Mouse (Mus musculus) CH12.LX (cell line): Measurements from ENCODE around the gene Ifi205. TPM values are rescaled to one million over a fixed set of nuclear protein-coding genes. Genes with fewer than 3 reads are reported as not detected.

Source experiments
- DNase-seq: peaks from one replicate; pipeline ENCODE4 v3.0.0-alpha.2; 2013; ENCODE audit errors: extremely low read depth
- H3K27ac ChIP-seq: 2 replicates; pipeline ENCODE4 v1.5.1; 2012; ENCODE audit warnings: low read depth, mild to moderate bottlenecking, control low read depth, moderate library complexity; ENCODE audit not compliant: insufficient read depth
- H3K27me3 ChIP-seq: replicated peaks from 2 replicates; pipeline ENCODE3; 2012; ENCODE audit warnings: inconsistent platforms
- H3K36me3 ChIP-seq, 2 experiments: replicated peaks in 1 of 2; 2 replicates each; pipeline versions ENCODE3 to v1.6.1; 2012; ENCODE audit warnings: inconsistent platforms in 1 of 2, low read length in 1 of 2, mild to moderate bottlenecking in 1 of 2, mixed read lengths in 1 of 2, moderate library complexity in 1 of 2; ENCODE audit not compliant: control insufficient read depth in 1 of 2, insufficient read depth in 1 of 2
- H3K4me1 ChIP-seq, 2 experiments: 2 replicates each; pipeline ENCODE4 v1.6.1; 2012; ENCODE audit warnings: inconsistent platforms in 1 of 2, moderate library complexity in 1 of 2; ENCODE audit not compliant: insufficient read depth in 2 of 2, control insufficient read depth in 1 of 2
- H3K4me2 ChIP-seq: 2 replicates; pipeline ENCODE4 v1.6.1; 2012; ENCODE audit warnings: low read depth, mild to moderate bottlenecking, control low read depth; ENCODE audit not compliant: poor library complexity, insufficient read depth, severe bottlenecking
- H3K4me3 ChIP-seq, 3 experiments: fragments of 150-350 bp in 1 of 3; sonication (generic) in 1 of 3; replicated peaks in 1 of 3; 2 replicates each; pipeline versions ENCODE3 to v1.5.1; 2011 to 2012; ENCODE audit warnings: low read depth in 2 of 3, low read length in 2 of 3, mild to moderate bottlenecking in 2 of 3, moderate library complexity in 2 of 3, control low read depth in 1 of 3, improper control_type of control experiment in 1 of 3, inconsistent platforms in 1 of 3, mixed read lengths in 1 of 3; ENCODE audit not compliant: poor library complexity in 1 of 3
- H3K79me2 ChIP-seq: replicated peaks from 2 replicates; pipeline ENCODE4 v1.6.1; 2012; ENCODE audit warnings: mild to moderate bottlenecking, moderate library complexity; ENCODE audit not compliant: control insufficient read depth, poor library complexity, insufficient read depth, severe bottlenecking; ENCODE audit errors: extremely low read depth
- H3K9ac ChIP-seq: 2 replicates; pipeline ENCODE4 v1.6.1; 2012; ENCODE audit warnings: low read depth, mild to moderate bottlenecking, control low read depth, moderate library complexity; ENCODE audit not compliant: insufficient read depth
- H3K9me3 ChIP-seq: replicated peaks from 2 replicates; pipeline ENCODE3; 2012; ENCODE audit warnings: low read length, inconsistent platforms, mixed read lengths
- CTCF ChIP-seq, 2 experiments: IDR thresholded peaks in 1 of 2; conservative IDR thresholded peaks in 1 of 2; 2 replicates each; pipeline ENCODE4 v1.5.1; 2011 to 2012; ENCODE audit warnings: low read depth in 2 of 2, low read length in 2 of 2, improper control_type of control experiment in 1 of 2, inconsistent platforms in 1 of 2, mild to moderate bottlenecking in 1 of 2, moderate library complexity in 1 of 2
- ELF1 ChIP-seq: IDR thresholded peaks from 2 replicates; pipeline ENCODE4 v1.6.1; 2014; ENCODE audit warnings: low read depth, mild to moderate bottlenecking, inconsistent platforms, low read length, improper control_type of control experiment
- ETS1 ChIP-seq: conservative IDR thresholded peaks from 2 replicates; pipeline ENCODE4 v1.6.1; 2012; ENCODE audit warnings: low read depth, mild to moderate bottlenecking, inconsistent platforms, low read length, improper control_type of control experiment, moderate library complexity
- HCFC1 ChIP-seq: IDR thresholded peaks from 2 replicates; pipeline ENCODE4 v1.6.1; 2012; ENCODE audit warnings: low read depth, mild to moderate bottlenecking, inconsistent platforms, low read length, improper control_type of control experiment
- IRF4 ChIP-seq: IDR thresholded peaks from 2 replicates; pipeline ENCODE4 v1.6.1; 2014; ENCODE audit warnings: low read depth, mild to moderate bottlenecking, inconsistent platforms, low read length, improper control_type of control experiment
- KAT2A ChIP-seq: IDR thresholded peaks from 2 replicates; pipeline ENCODE4 v1.6.1; 2012; ENCODE audit warnings: low read length, improper control_type of control experiment, inconsistent platforms; ENCODE audit not compliant: insufficient replicate concordance
- MAX ChIP-seq: IDR thresholded peaks from 2 replicates; pipeline ENCODE4 v1.6.1; 2011; ENCODE audit warnings: low read length, improper control_type of control experiment
- MAZ ChIP-seq: IDR thresholded peaks from 2 replicates; pipeline ENCODE4 v1.6.1; 2012; ENCODE audit warnings: low read depth, mild to moderate bottlenecking, inconsistent platforms, low read length, improper control_type of control experiment, moderate library complexity
- MYC ChIP-seq: IDR thresholded peaks from 2 replicates; pipeline ENCODE4 v1.6.1; 2011; ENCODE audit warnings: low read depth, mild to moderate bottlenecking, improper control_type of control experiment, low read length
- RAD21 ChIP-seq: IDR thresholded peaks from 2 replicates; pipeline ENCODE4 v1.6.1; 2011; ENCODE audit warnings: low read depth, mild to moderate bottlenecking, low read length, improper control_type of control experiment, moderate library complexity
- RCOR1 ChIP-seq: conservative IDR thresholded peaks from 2 replicates; pipeline ENCODE4 v1.6.1; 2012; ENCODE audit warnings: low read depth, mild to moderate bottlenecking, inconsistent platforms, low read length, improper control_type of control experiment
- TBP ChIP-seq: conservative IDR thresholded peaks from 2 replicates; pipeline ENCODE4 v1.6.1; 2011; ENCODE audit warnings: low read depth, low read length, improper control_type of control experiment
- UBTF ChIP-seq: IDR thresholded peaks from 2 replicates; pipeline ENCODE4 v1.6.1; 2012; ENCODE audit warnings: low read depth, mild to moderate bottlenecking, inconsistent platforms, low read length, improper control_type of control experiment, moderate library complexity
- ZKSCAN1 ChIP-seq: IDR thresholded peaks from 2 replicates; pipeline ENCODE4 v1.6.1; 2012; ENCODE audit warnings: low read depth, inconsistent platforms, low read length, improper control_type of control experiment, borderline replicate concordance
- dilution Hi-C: fragments of 300-500 bp; cut with MboI; formaldehyde crosslinking; loops from 2 replicates; pipeline ENCODE4 v1.14.3; 2020; ENCODE audit warnings: low sequenced_read_pairs; ENCODE audit not compliant: extremely low pct_unique_long_range_greater_than_20kb, extremely low pct_ligation_motif_present
- in situ Hi-C: fragments of 300-500 bp; cut with MboI; formaldehyde crosslinking; loops from 3 replicates; pipeline ENCODE4 v1.14.3; 2019; ENCODE audit warnings: low sequenced_read_pairs, low pct_ligation_motif_present, low pct_unique_long_range_greater_than_20kb, mixed read lengths
- polyA plus RNA-seq: library from polyadenylated mRNA; unstranded; fragments of >175 nt; gene quantifications from 2 replicates; pipeline ENCODE4 v1.2.1, GENCODE M21; 2012; ENCODE audit warnings: low read depth; ENCODE audit not compliant: insufficient read length
- total RNA-seq, 2 experiments: library from RNA; depleted of rRNA; stranded (reverse); fragments of 300-350 nt in 1 of 2; fragments of >200 nt in 1 of 2; gene quantifications; 2 replicates each; pipeline ENCODE4 v1.2.3; 2012 to 2014

Gene Ifi205
- 0.13 and 0.17 TPM in 2 replicates for total RNA-seq (2012; rRNA removed)
- total RNA-seq (2014; rRNA removed): 0.35 and 0.45 TPM in 2 replicates
- 0.17 and 0.45 TPM in 2 replicates for polyA plus RNA-seq

- dilution Hi-C loops: no loop called here
- TF ChIP-seq MAZ (no peak), UBTF (no peak), RAD21 (no peak)
- no peaks in the 10 kb centered on the region for H3K9me3 ChIP-seq
- no peak for DNase-seq
- H3K36me3 ChIP-seq: no peaks in the 10 kb centered on the region
- no peak within 1 kb of the TSS for H3K9ac ChIP-seq
- no peaks in the 10 kb centered on the region for H3K27me3 ChIP-seq
- H3K79me2 ChIP-seq: no peaks in the 10 kb centered on the region
- in situ Hi-C loops: no loop called here
- no peak within 1 kb of the TSS for H3K27ac ChIP-seq
- H3K4me2 ChIP-seq: no peak within 1 kb of the TSS
- H3K4me1 ChIP-seq: peaks cover 0 to 6% of the 10 kb centered on the region in 2 experiments; a peak in 1 of 4 replicates
- no peak within 1 kb of the TSS for H3K4me3 ChIP-seq
These were observed at the start of gene Ifi205 for GRCm38 (mm10) chr1:174031698-174032097. Gene Ifi205, minus strand, starts transcription at chr1:174031810.

DNA sequence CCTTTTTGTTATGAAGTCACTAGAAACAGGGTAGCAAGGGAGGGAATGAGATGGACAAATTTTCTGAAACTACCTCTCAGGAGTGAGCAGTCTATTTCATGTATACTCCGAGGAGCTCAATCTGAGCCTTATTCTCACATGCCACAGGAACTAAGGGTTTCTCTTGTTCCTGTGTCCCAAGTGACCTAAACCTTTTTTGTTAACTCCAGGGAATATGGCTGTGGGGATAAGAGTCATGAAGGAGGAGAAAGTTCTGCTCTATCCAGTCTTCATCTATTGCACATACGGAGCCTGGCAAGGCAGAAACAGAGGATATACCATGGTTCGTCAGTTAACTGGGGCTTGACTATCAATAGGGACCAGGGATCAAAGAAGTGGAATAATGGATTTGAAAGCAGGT lies 34.7 kb upstream of the Ifi205 start, which contains the start of gene Olfr430:
Olfr430 (plus strand) TSS at position 301 of the 400 bp plus-strand sequence.
- H3K79me2 ChIP-seq: no peaks in the 10 kb centered on the region
- no peaks in the 10 kb centered on the region for H3K36me3 ChIP-seq
- no peak within 1 kb of the TSS for H3K27ac ChIP-seq
- no peak for TF ChIP-seq RCOR1
- TF ChIP-seq IRF4: no peak
- no peak for TF ChIP-seq HCFC1
- TF ChIP-seq MAZ: no peak
- TF ChIP-seq MYC: no peak
- no peak for TF ChIP-seq CTCF (conservative IDR thresholded peaks at IDR 0.05 in 1 of 2, IDR thresholded peaks at IDR 0.05 in 1 of 2; ENCODE audit: low read depth in 2 of 2, low read length in 2 of 2)
- no peak for TF ChIP-seq TBP
- no peak for TF ChIP-seq KAT2A
- no peak for TF ChIP-seq ETS1
- TF ChIP-seq ELF1: no peak
- no peak for TF ChIP-seq MAX
- TF ChIP-seq, all 38 proteins: peak for 0
- Histone ChIP-seq H3K4me3 (no peak within 1 kb of the TSS), H3K9ac (no peak within 1 kb of the TSS), H3K27me3 (no peaks in the 10 kb centered on the region), H3K4me1 (no peaks in the 10 kb centered on the region), H3K4me2 (no peak within 1 kb of the TSS), H3K9me3 (no peaks in the 10 kb centered on the region)
- in situ Hi-C loops (no loop called here), dilution Hi-C loops (no loop called here)
- no peak for DNase-seq

- H3K9ac ChIP-seq: no peak overlapping the region
- no peaks in the 10 kb centered on the region for H3K27me3 ChIP-seq
- H3K79me2 ChIP-seq: no peaks in the 10 kb centered on the region
- dilution Hi-C loops: no loop called here
- no peak overlapping the region for H3K27ac ChIP-seq
- peaks cover 7 to 10% of the 10 kb centered on the region in 2 experiments; a peak in 3 of 4 replicates for H3K4me1 ChIP-seq
- H3K9me3 ChIP-seq: no peaks in the 10 kb centered on the region
- no peak overlapping the region for H3K4me2 ChIP-seq
- DNase-seq: no peak
- no peak for TF ChIP-seq ZKSCAN1
- in situ Hi-C loops: no loop called here
- H3K4me3 ChIP-seq: no peak overlapping the region
- H3K36me3 ChIP-seq: no peaks in the 10 kb centered on the region
These were observed 23.6 kb upstream of the Ifi205 start for GRCm38 (mm10) chr1:174055248-174055647.
